Mouse (Mus musculus) ES-Bruce4 (cell line): Measurements from ENCODE around the gene Cdk5r1. TPM values are rescaled to one million over a fixed set of nuclear protein-coding genes. Genes with fewer than 3 reads are reported as not detected.
A peak's percentile ranks its signal among the peaks of the same experiment; 100 is the strongest.

ENCODE experiments used
- H3K27ac ChIP-seq: 2 replicates; pipeline ENCODE4 v1.5.1; 2012; ENCODE audit warnings: low read length, inconsistent platforms; ENCODE audit not compliant: insufficient read depth
- H3K27me3 ChIP-seq: 2 replicates; pipeline ENCODE4 v1.6.1; 2012; ENCODE audit warnings: mild to moderate bottlenecking, low read length, inconsistent platforms; ENCODE audit not compliant: control insufficient read depth, poor library complexity, insufficient read depth, severe bottlenecking
- H3K36me3 ChIP-seq: 2 replicates; pipeline ENCODE4 v1.6.1; 2012; ENCODE audit warnings: inconsistent platforms, mild to moderate bottlenecking, low read length, moderate library complexity; ENCODE audit not compliant: control insufficient read depth, poor library complexity, insufficient read depth, severe bottlenecking
- H3K4me1 ChIP-seq: one replicate; pipeline ENCODE4 v1.8.1; 2011; ENCODE audit warnings: low read length; ENCODE audit not compliant: control insufficient read depth, insufficient read depth
- H3K4me3 ChIP-seq: 2 replicates; pipeline ENCODE4 v1.5.1; 2011; ENCODE audit warnings: low read depth, mild to moderate bottlenecking, low read length
- H3K9ac ChIP-seq: 2 replicates; pipeline ENCODE4 v1.6.1; 2012; ENCODE audit warnings: low read depth, mild to moderate bottlenecking, inconsistent platforms; ENCODE audit not compliant: poor library complexity, severe bottlenecking
- H3K9me3 ChIP-seq: replicated peaks from 2 replicates; pipeline ENCODE4 v1.6.1; 2012; ENCODE audit warnings: mild to moderate bottlenecking, low read length, inconsistent platforms; ENCODE audit not compliant: control insufficient read depth, poor library complexity, insufficient read depth, severe bottlenecking
- CTCF ChIP-seq: IDR thresholded peaks from one replicate; pipeline ENCODE4 v1.8.1; 2011; ENCODE audit warnings: low read depth, low read length
- EP300 ChIP-seq: IDR thresholded peaks from 2 replicates; pipeline ENCODE4 v1.6.1; 2011; ENCODE audit warnings: low read depth, low read length; ENCODE audit not compliant: insufficient read depth
- POLR2A ChIP-seq: IDR thresholded peaks from one replicate; pipeline ENCODE4 v1.8.1; 2011; ENCODE audit warnings: low read length; ENCODE audit not compliant: insufficient read depth
- polyA plus RNA-seq: library from polyadenylated mRNA; stranded (reverse); fragments of >200 nt; gene quantifications from 2 replicates; pipeline ENCODE4 v1.2.4, GENCODE M21; 2011; ENCODE audit warnings: low read depth; ENCODE audit not compliant: missing spikeins, insufficient read depth, insufficient read length

Gene Cdk5r1
- polyA plus RNA-seq, 1 experiment = 1.3 TPM

GRCm38 (mm10) chr11:80512313-80513056 is 35.7 kb downstream of the Cdk5r1 start:
- no peaks in the 10 kb centered on the region for H3K4me1 ChIP-seq
- H3K4me3 ChIP-seq = no peak overlapping the region
- H3K9ac ChIP-seq = no peak overlapping the region
- no peaks in the 10 kb centered on the region for H3K36me3 ChIP-seq
- no peak overlapping the region for H3K27ac ChIP-seq
- H3K27me3 ChIP-seq = no peaks in the 10 kb centered on the region
- TF ChIP-seq CTCF (no peak), EP300 (no peak), POLR2A (no peak)
- H3K9me3 ChIP-seq = no peaks in the 10 kb centered on the region

DNA sequence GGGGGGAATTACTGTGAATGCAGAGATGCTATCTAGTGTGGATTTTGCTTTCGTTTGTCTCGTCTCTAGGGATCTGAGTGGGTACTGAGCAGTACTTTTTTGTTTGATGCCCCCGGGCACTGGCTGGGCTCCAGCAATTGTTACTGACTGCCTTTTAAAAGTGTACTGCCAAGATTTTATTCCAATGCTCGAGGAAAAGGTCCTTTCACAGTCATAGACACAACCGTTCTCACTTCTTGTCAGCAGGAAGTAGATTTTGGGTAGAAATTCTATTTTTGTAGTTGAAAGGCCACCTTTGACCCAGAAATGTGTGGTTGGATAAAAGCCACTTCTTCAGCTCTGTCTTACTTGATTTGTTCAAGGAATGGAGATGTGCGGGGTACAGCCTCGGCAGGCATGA is 37.0 kb downstream of the Cdk5r1 start:
- Histone ChIP-seq H3K9ac (no peak overlapping the region), H3K27ac (no peak overlapping the region), H3K4me1 (no peaks in the 10 kb centered on the region), H3K4me3 (no peak overlapping the region), H3K27me3 (no peaks in the 10 kb centered on the region), H3K36me3 (no peaks in the 10 kb centered on the region), H3K9me3 (no peaks in the 10 kb centered on the region)
- no peak for TF ChIP-seq CTCF
- TF ChIP-seq POLR2A = no peak
- TF ChIP-seq EP300 = no peak

GRCm38 (mm10) chr11:80515346-80515745 is 38.5 kb downstream of the Cdk5r1 start:
- H3K27ac ChIP-seq = no peak overlapping the region
- no peaks in the 10 kb centered on the region for H3K36me3 ChIP-seq
- H3K27me3 ChIP-seq = no peaks in the 10 kb centered on the region
- TF ChIP-seq EP300 (no peak), POLR2A (no peak), CTCF (no peak)
- no peak overlapping the region for H3K9ac ChIP-seq
- no peaks in the 10 kb centered on the region for H3K9me3 ChIP-seq
- no peak overlapping the region for H3K4me3 ChIP-seq
- H3K4me1 ChIP-seq = no peaks in the 10 kb centered on the region

DNA sequence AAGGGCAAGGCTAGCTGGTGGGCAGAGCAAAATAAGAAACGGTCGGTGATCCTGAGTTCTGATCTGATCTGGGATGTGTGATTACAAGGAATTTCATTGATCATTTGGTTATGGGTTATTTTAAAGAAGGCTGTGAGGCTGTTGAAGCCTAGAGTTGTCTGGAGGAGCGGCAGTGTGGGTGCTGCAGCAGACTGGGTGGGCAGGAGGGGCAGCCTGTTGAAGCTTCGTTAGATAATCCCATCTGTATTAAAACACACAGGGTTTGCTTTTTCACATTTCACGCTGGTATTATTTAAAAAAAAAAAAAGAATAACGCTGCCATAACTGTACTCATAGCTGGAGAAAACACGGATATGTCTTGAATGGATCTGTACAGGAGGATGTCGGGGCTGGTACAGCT is 39.1 kb downstream of the Cdk5r1 start:
- H3K27me3 ChIP-seq = no peaks in the 10 kb centered on the region
- no peak overlapping the region for H3K4me3 ChIP-seq
- no peak overlapping the region for H3K9ac ChIP-seq
- H3K9me3 ChIP-seq = no peaks in the 10 kb centered on the region
- H3K27ac ChIP-seq = no peak overlapping the region
- no peak for TF ChIP-seq POLR2A
- TF ChIP-seq CTCF = no peak
- TF ChIP-seq EP300 = no peak
- H3K4me1 ChIP-seq = no peaks in the 10 kb centered on the region
- H3K36me3 ChIP-seq = no peaks in the 10 kb centered on the region

DNA sequence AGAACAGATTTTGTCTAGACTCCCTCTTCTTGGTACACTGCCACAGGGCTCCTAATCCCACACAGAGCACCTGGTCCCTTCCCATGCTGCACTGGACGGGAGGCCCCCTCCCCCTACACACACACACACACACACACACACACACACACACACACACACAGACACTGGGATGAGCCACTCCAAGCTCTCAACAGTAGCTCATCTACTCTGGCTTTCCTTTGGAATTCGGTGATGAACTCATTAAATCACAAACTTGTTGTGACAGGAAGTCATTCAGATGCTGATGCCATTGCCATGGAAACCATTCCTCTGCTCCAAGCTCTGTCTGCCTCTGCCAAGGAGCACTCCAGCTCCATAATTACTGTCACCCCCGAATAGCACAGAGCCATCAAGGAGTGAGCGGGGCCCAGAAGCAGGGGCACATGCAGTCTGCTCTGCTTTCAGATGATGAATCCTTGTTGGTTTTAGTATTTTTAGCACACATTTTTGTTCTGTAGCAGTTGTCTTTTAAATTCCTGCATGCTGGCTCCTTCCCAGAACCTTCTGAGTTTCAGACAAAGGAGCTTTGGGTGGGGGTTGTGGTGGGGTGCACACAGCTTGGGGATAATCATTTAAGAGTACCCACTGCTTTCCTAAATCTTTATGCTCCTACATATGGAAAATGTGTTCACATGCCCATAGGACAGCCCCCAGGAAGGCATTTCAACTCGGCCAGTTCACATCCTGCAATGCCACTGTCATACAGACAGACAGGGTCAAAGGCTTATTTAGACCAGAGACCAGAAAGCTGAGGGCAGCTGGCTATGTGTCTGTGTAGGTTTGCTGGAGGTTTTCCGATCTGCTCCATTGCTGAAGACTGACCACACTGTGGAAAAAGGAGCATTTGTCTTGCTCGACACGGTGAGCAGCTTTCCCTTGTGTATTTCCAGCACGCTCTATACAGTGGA is 41.9 kb downstream of the Cdk5r1 start:
- Histone ChIP-seq H3K27ac (no peak overlapping the region), H3K9ac (no peak overlapping the region), H3K4me1 (no peaks in the 10 kb centered on the region), H3K9me3 (no peaks in the 10 kb centered on the region), H3K4me3 (no peak overlapping the region), H3K36me3 (no peaks in the 10 kb centered on the region), H3K27me3 (no peaks in the 10 kb centered on the region)
- TF ChIP-seq POLR2A = no peak
- TF ChIP-seq EP300 = 0 out of 2 replicates have a peak, but pooled peaks have one; percentile 3
- TF ChIP-seq CTCF = no peak

GRCm38 (mm10) chr11:80521148-80521547 is 44.3 kb downstream of the Cdk5r1 start:
- Histone ChIP-seq H3K9ac (no peak overlapping the region), H3K27ac (no peak overlapping the region), H3K27me3 (no peaks in the 10 kb centered on the region), H3K36me3 (no peaks in the 10 kb centered on the region), H3K4me3 (no peak overlapping the region), H3K4me1 (no peaks in the 10 kb centered on the region), H3K9me3 (no peaks in the 10 kb centered on the region)
- TF ChIP-seq EP300 (no peak), CTCF (no peak), POLR2A (no peak)
